Mouse (Mus musculus): ENCODE results near the gene Zmym3.

Zmym3 gene

GRCm38 (mm10) chrX:101420700-101421095 is at the start of gene Zmym3:
TSS of gene Zmym3 (minus strand) at chrX:101420849.
- DNase-seq (ENCODE audit: low read depth), result no peak

GRCm38 (mm10) chrX:101451591-101451990 is 30.9 kb upstream of the Zmym3 start:
- DNase-seq (ENCODE audit: low read depth), result no peak

- DNase-seq (ENCODE audit: low read depth), result no peak
Observed at GRCm38 (mm10) chrX:101451147-101451546, 30.5 kb upstream of the Zmym3 start.

GRCm38 (mm10) chrX:101448886-101449475 is 28.3 kb upstream of the Zmym3 start, which contains the start of gene Itgb1bp2:
TSS of gene Itgb1bp2 (plus strand) at chrX:101449088.
- DNase-seq (ENCODE audit: low read depth), result no peak

GRCm38 (mm10) chrX:101429976-101430375 is 9.3 kb upstream of the Zmym3 start:
- no peak for DNase-seq (ENCODE audit: low read depth)

GRCm38 (mm10) chrX:101429142-101429949 is 8.7 kb upstream of the Zmym3 start, which contains the start of gene Nono:
TSS of gene Nono (plus strand) at chrX:101429318.
- peak; percentile 84 for DNase-seq (ENCODE audit: low read depth)

- no peak for DNase-seq (ENCODE audit: low read depth)
Observed at GRCm38 (mm10) chrX:101428785-101429141, 8.1 kb upstream of the Zmym3 start.

- DNase-seq (ENCODE audit: low read depth), result peak; percentile 24
Observed at GRCm38 (mm10) chrX:101427774-101428173, 7.1 kb upstream of the Zmym3 start.

- DNase-seq (ENCODE audit: low read depth), result no peak
Observed at GRCm38 (mm10) chrX:101423462-101423861, 2.8 kb upstream of the Zmym3 start.

- DNase-seq (ENCODE audit: low read depth), result peak; percentile 61
Observed at GRCm38 (mm10) chrX:101419725-101420699, 637 bp downstream of the Zmym3 start.

GRCm38 (mm10) chrX:101418946-101419724 is 1.5 kb downstream of the Zmym3 start:
- no peak for DNase-seq (ENCODE audit: low read depth)

GRCm38 (mm10) chrX:101396459-101396858 is 24.2 kb downstream of the Zmym3 start:
- DNase-seq (ENCODE audit: low read depth), result no peak

- DNase-seq (ENCODE audit: low read depth), result no peak
Observed at GRCm38 (mm10) chrX:101394341-101394740, 26.3 kb downstream of the Zmym3 start.

- DNase-seq (ENCODE audit: low read depth), result no peak
Observed at GRCm38 (mm10) chrX:101388866-101389537, 31.6 kb downstream of the Zmym3 start.

GRCm38 (mm10) chrX:101386222-101386621 is 34.4 kb downstream of the Zmym3 start:
- DNase-seq (ENCODE audit: low read depth), result no peak

GRCm38 (mm10) chrX:101384439-101385137 is 36.1 kb downstream of the Zmym3 start:
- DNase-seq (ENCODE audit: low read depth), result no peak

- DNase-seq (ENCODE audit: low read depth), result no peak
Observed at GRCm38 (mm10) chrX:101383455-101383854, 37.2 kb downstream of the Zmym3 start.

- no peak for DNase-seq (ENCODE audit: low read depth)
Observed at GRCm38 (mm10) chrX:101379744-101380143, 40.9 kb downstream of the Zmym3 start.

- DNase-seq (ENCODE audit: low read depth), result no peak
Observed at GRCm38 (mm10) chrX:101377076-101377475, 43.6 kb downstream of the Zmym3 start.
